Mouse (Mus musculus) myocyte (in vitro differentiated cells): ENCODE data around the gene Elovl6.

Source experiments
- CEBPB ChIP-seq: IDR thresholded peaks from 2 replicates; pipeline ENCODE4 v1.6.1; 2011; ENCODE audit warnings: mild to moderate bottlenecking, moderate library complexity; ENCODE audit not compliant: poor library complexity, insufficient read depth, severe bottlenecking
- E2F4 ChIP-seq: IDR thresholded peaks from one replicate; pipeline ENCODE4 v1.6.1; 2011; ENCODE audit warnings: mild to moderate bottlenecking, control low read depth, moderate library complexity; ENCODE audit not compliant: insufficient read depth
- MAX ChIP-seq: IDR thresholded peaks from one replicate; pipeline ENCODE4 v1.6.1; 2011; ENCODE audit warnings: low read depth, mild to moderate bottlenecking, control low read depth
- MYOD1 ChIP-seq, 3 experiments: IDR thresholded peaks; one replicate each; pipeline ENCODE4 v1.6.1; 2011; ENCODE audit warnings: control low read depth in 2 of 3, low read depth in 2 of 3, mild to moderate bottlenecking in 2 of 3, moderate library complexity in 1 of 3; ENCODE audit not compliant: insufficient read length in 2 of 3, control insufficient read depth in 1 of 3
- MYOG ChIP-seq, 3 experiments: IDR thresholded peaks; one replicate each; pipeline ENCODE4 v1.6.1; 2011; ENCODE audit warnings: control low read depth in 2 of 3, low read depth in 2 of 3, mild to moderate bottlenecking in 2 of 3; ENCODE audit not compliant: insufficient read length in 2 of 3, control insufficient read depth in 1 of 3, insufficient read depth in 1 of 3
- POLR2A ChIP-seq: IDR thresholded peaks from one replicate; pipeline ENCODE4 v1.6.1; 2011; ENCODE audit warnings: low read depth, mild to moderate bottlenecking, control low read depth, moderate library complexity; ENCODE audit not compliant: insufficient read length
- POLR2AphosphoS2 ChIP-seq: IDR thresholded peaks from one replicate; pipeline ENCODE4 v1.6.1; 2011; ENCODE audit warnings: low read depth, control low read depth; ENCODE audit not compliant: insufficient read length
- REST ChIP-seq: IDR thresholded peaks from one replicate; pipeline ENCODE4 v1.6.1; 2011; ENCODE audit warnings: mild to moderate bottlenecking, control low read depth, moderate library complexity; ENCODE audit not compliant: insufficient read depth, insufficient read length
- SRF ChIP-seq: IDR thresholded peaks from one replicate; pipeline ENCODE4 v1.6.1; 2011; ENCODE audit warnings: low read depth; ENCODE audit not compliant: control insufficient read depth, insufficient read length
- TCF12 ChIP-seq: IDR thresholded peaks from one replicate; pipeline ENCODE4 v1.6.1; 2011; ENCODE audit warnings: mild to moderate bottlenecking, control low read depth; ENCODE audit not compliant: poor library complexity, insufficient read depth, severe bottlenecking
- TCF3 ChIP-seq: IDR thresholded peaks from one replicate; pipeline ENCODE4 v1.6.1; 2011; ENCODE audit warnings: low read depth, control low read depth; ENCODE audit not compliant: insufficient read length
- USF1 ChIP-seq: IDR thresholded peaks from one replicate; pipeline ENCODE4 v1.6.1; 2011; ENCODE audit warnings: low read depth, mild to moderate bottlenecking, control low read depth, moderate library complexity

GRCm38 (mm10) chr3:129540882-129541281 is 8.7 kb downstream of the Elovl6 start:
- TF ChIP-seq POLR2AphosphoS2 (no peak), POLR2A (no peak), MYOD1 (IDR thresholded peaks at IDR 0.05; ENCODE audit: control insufficient read depth in 1 of 3, insufficient read length in 2 of 3, low read depth in 2 of 3) (no peak), TCF3 (no peak), USF1 (no peak), MYOG (IDR thresholded peaks at IDR 0.05; ENCODE audit: control insufficient read depth in 1 of 3, insufficient read depth in 1 of 3, insufficient read length in 2 of 3, low read depth in 2 of 3) (no peak), TCF12 (no peak), MAX (no peak), E2F4 (no peak), REST (no peak), CEBPB (no peak), SRF (no peak)
